Mouse (Mus musculus) MEL (cell line): ENCODE data around the gene Gpsm3. TPM values are rescaled to one million over a fixed set of nuclear protein-coding genes. Genes with fewer than 3 reads are reported as not detected.

Experiments
- DNase-seq: peaks from one replicate; pipeline ENCODE4 v3.0.0; 2011; ENCODE audit warnings: low read depth, low spot score
- H3K27ac ChIP-seq: 2 replicates; pipeline ENCODE4 v1.5.1; 2012; ENCODE audit warnings: low read depth, mild to moderate bottlenecking, control low read depth, low read length, moderate library complexity; ENCODE audit not compliant: control insufficient read depth
- H3K27me3 ChIP-seq, 2 experiments: fragments of 150-350 bp in 1 of 2; sonication (generic) in 1 of 2; 2 replicates each; pipeline ENCODE4 v1.6.1; 2012; ENCODE audit warnings: low read length in 2 of 2, mild to moderate bottlenecking in 2 of 2, improper control_type of control experiment in 1 of 2, moderate library complexity in 1 of 2; ENCODE audit not compliant: insufficient read depth in 2 of 2, control insufficient read depth in 1 of 2
- H3K36me3 ChIP-seq, 2 experiments: 2 replicates each; pipeline ENCODE4 v1.6.1; 2012 to 2014; ENCODE audit warnings: low read length in 2 of 2, improper control_type of control experiment in 1 of 2, inconsistent platforms in 1 of 2, mild to moderate bottlenecking in 1 of 2; ENCODE audit not compliant: insufficient read depth in 2 of 2, control insufficient read depth in 1 of 2
- H3K4me1 ChIP-seq, 2 experiments: fragments of 150-350 bp in 1 of 2; sonication (generic) in 1 of 2; 2 replicates each; pipeline ENCODE4 v1.6.1; 2012; ENCODE audit warnings: low read length in 2 of 2, improper control_type of control experiment in 1 of 2, mild to moderate bottlenecking in 1 of 2; ENCODE audit not compliant: insufficient read depth in 2 of 2, control insufficient read depth in 1 of 2
- H3K4me3 ChIP-seq, 2 experiments: fragments of 150-350 bp in 1 of 2; sonication (generic) in 1 of 2; 2 replicates each; pipeline ENCODE4 v1.5.1; 2012; ENCODE audit warnings: low read depth in 2 of 2, low read length in 2 of 2, mild to moderate bottlenecking in 2 of 2, moderate library complexity in 2 of 2, control low read depth in 1 of 2, improper control_type of control experiment in 1 of 2; ENCODE audit not compliant: control insufficient read depth in 1 of 2, insufficient read depth in 1 of 2
- H3K79me2 ChIP-seq: 2 replicates; pipeline ENCODE4 v1.6.1; 2012; ENCODE audit warnings: mild to moderate bottlenecking, low read length, moderate library complexity; ENCODE audit not compliant: control insufficient read depth, poor library complexity, insufficient read depth
- H3K9ac ChIP-seq: 2 replicates; pipeline ENCODE4 v1.6.1; 2012; ENCODE audit warnings: low read depth, mild to moderate bottlenecking, control low read depth, low read length, moderate library complexity; ENCODE audit not compliant: control insufficient read depth, poor library complexity, severe bottlenecking
- H3K9me3 ChIP-seq: fragments of 150-350 bp; sonication (generic); replicated peaks from 2 replicates; pipeline ENCODE4 v1.6.1; 2012; ENCODE audit warnings: mild to moderate bottlenecking, low read length, improper control_type of control experiment, moderate library complexity; ENCODE audit not compliant: insufficient read depth
- CHD2 ChIP-seq: IDR thresholded peaks from 2 replicates; pipeline ENCODE4 v1.6.1; 2011; ENCODE audit warnings: low read length, improper control_type of control experiment
- CTCF ChIP-seq, 3 experiments: IDR thresholded peaks in 2 of 3; conservative IDR thresholded peaks in 1 of 3; 2 replicates each; pipeline ENCODE4 v1.5.1; 2011 to 2012; ENCODE audit warnings: low read length in 3 of 3, low read depth in 2 of 3, mild to moderate bottlenecking in 2 of 3, improper control_type of control experiment in 1 of 3, inconsistent platforms in 1 of 3, mixed read lengths in 1 of 3, moderate library complexity in 1 of 3; ENCODE audit not compliant: control insufficient read depth in 1 of 3, insufficient read depth in 1 of 3, poor library complexity in 1 of 3, severe bottlenecking in 1 of 3
- ETS1 ChIP-seq: IDR thresholded peaks from 2 replicates; pipeline ENCODE4 v1.6.1; 2012; ENCODE audit warnings: low read depth, mild to moderate bottlenecking, inconsistent platforms, low read length, improper control_type of control experiment, moderate library complexity
- GATA1 ChIP-seq: IDR thresholded peaks from 2 replicates; pipeline ENCODE4 v1.6.1; 2011; ENCODE audit warnings: low read depth, low read length, improper control_type of control experiment
- HCFC1 ChIP-seq: IDR thresholded peaks from 2 replicates; pipeline ENCODE4 v1.6.1; 2012; ENCODE audit warnings: low read depth, mild to moderate bottlenecking, inconsistent platforms, low read length, improper control_type of control experiment, moderate library complexity
- JUND ChIP-seq: IDR thresholded peaks from 2 replicates; pipeline ENCODE4 v1.6.1; 2011; ENCODE audit warnings: low read depth, mild to moderate bottlenecking, improper control_type of control experiment, low read length
- MAFK ChIP-seq: IDR thresholded peaks from 2 replicates; pipeline ENCODE4 v1.6.1; 2011; ENCODE audit warnings: low read depth, mild to moderate bottlenecking, low read length, improper control_type of control experiment, borderline replicate concordance
- MAX ChIP-seq: IDR thresholded peaks from 2 replicates; pipeline ENCODE4 v1.6.1; 2011; ENCODE audit warnings: low read length, improper control_type of control experiment
- MAZ ChIP-seq: IDR thresholded peaks from 2 replicates; pipeline ENCODE4 v1.6.1; 2012; ENCODE audit warnings: low read depth, mild to moderate bottlenecking, inconsistent platforms, low read length, improper control_type of control experiment
- MEF2A ChIP-seq: IDR thresholded peaks from 2 replicates; pipeline ENCODE4 v1.6.1; 2014; ENCODE audit warnings: low read depth, mild to moderate bottlenecking, inconsistent platforms, low read length, improper control_type of control experiment; ENCODE audit not compliant: poor library complexity, insufficient replicate concordance, severe bottlenecking; ENCODE audit errors: extremely low read depth
- MYB ChIP-seq: IDR thresholded peaks from 2 replicates; pipeline ENCODE4 v1.6.1; 2011; ENCODE audit warnings: mild to moderate bottlenecking, low read depth, low read length, improper control_type of control experiment
- NELFE ChIP-seq: IDR thresholded peaks from 2 replicates; pipeline ENCODE4 v1.6.1; 2011; ENCODE audit warnings: low read depth, low read length, improper control_type of control experiment
- NRF1 ChIP-seq: IDR thresholded peaks from 2 replicates; pipeline ENCODE4 v1.6.1; 2014; ENCODE audit warnings: low read depth, mild to moderate bottlenecking, inconsistent platforms, low read length, improper control_type of control experiment, moderate library complexity; ENCODE audit not compliant: poor library complexity, insufficient read depth, severe bottlenecking
- POLR2A ChIP-seq, 2 experiments: IDR thresholded peaks; 2 replicates each; pipeline ENCODE4 v1.6.1; 2011 to 2012; ENCODE audit warnings: low read length in 2 of 2, mild to moderate bottlenecking in 2 of 2, control low read depth in 1 of 2, improper control_type of control experiment in 1 of 2, low read depth in 1 of 2, moderate library complexity in 1 of 2; ENCODE audit not compliant: control insufficient read depth in 1 of 2, insufficient read depth in 1 of 2, poor library complexity in 1 of 2
- POLR2AphosphoS2 ChIP-seq: IDR thresholded peaks from 2 replicates; pipeline ENCODE4 v1.6.1; 2011; ENCODE audit warnings: low read length, improper control_type of control experiment
- RAD21 ChIP-seq: IDR thresholded peaks from 2 replicates; pipeline ENCODE4 v1.6.1; 2011; ENCODE audit warnings: mild to moderate bottlenecking, low read depth, low read length, improper control_type of control experiment
- RCOR1 ChIP-seq: IDR thresholded peaks from 2 replicates; pipeline ENCODE4 v1.6.1; 2012; ENCODE audit warnings: low read depth, mild to moderate bottlenecking, inconsistent platforms, low read length, improper control_type of control experiment
- SMC3 ChIP-seq: IDR thresholded peaks from 2 replicates; pipeline ENCODE4 v1.6.1; 2011; ENCODE audit warnings: low read depth, low read length, improper control_type of control experiment
- TAL1 ChIP-seq: IDR thresholded peaks from 2 replicates; pipeline ENCODE4 v1.6.1; 2012; ENCODE audit warnings: mild to moderate bottlenecking, inconsistent platforms, low read length, moderate library complexity, mixed read lengths
- TBP ChIP-seq: IDR thresholded peaks from 2 replicates; pipeline ENCODE4 v1.8.0; 2011; ENCODE audit warnings: low read depth, low read length, improper control_type of control experiment
- UBTF ChIP-seq: IDR thresholded peaks from 2 replicates; pipeline ENCODE4 v1.6.1; 2012; ENCODE audit warnings: low read depth, mild to moderate bottlenecking, inconsistent platforms, low read length, improper control_type of control experiment, moderate library complexity, borderline replicate concordance; ENCODE audit not compliant: insufficient read depth
- USF2 ChIP-seq, 2 experiments: IDR thresholded peaks; 2 replicates each; pipeline ENCODE4 v1.6.1; 2011 to 2012; ENCODE audit warnings: improper control_type of control experiment in 2 of 2, low read length in 2 of 2, borderline replicate concordance in 1 of 2, inconsistent platforms in 1 of 2, low read depth in 1 of 2, mild to moderate bottlenecking in 1 of 2; ENCODE audit not compliant: insufficient read depth in 1 of 2
- ZC3H11A ChIP-seq: IDR thresholded peaks from 2 replicates; pipeline ENCODE4 v1.6.1; 2012; ENCODE audit warnings: low read depth, mild to moderate bottlenecking, inconsistent platforms, low read length, improper control_type of control experiment
- ZMIZ1 ChIP-seq: IDR thresholded peaks from 2 replicates; pipeline ENCODE4 v1.6.1; 2012; ENCODE audit warnings: low read depth, mild to moderate bottlenecking, inconsistent platforms, low read length, improper control_type of control experiment, moderate library complexity
- ZNF384 ChIP-seq: IDR thresholded peaks from 2 replicates; pipeline ENCODE4 v1.6.1; 2012; ENCODE audit warnings: low read depth, mild to moderate bottlenecking, inconsistent platforms, low read length, improper control_type of control experiment
- polyA plus RNA-seq, 2 experiments: library from polyadenylated mRNA; stranded (reverse) in 1 of 2; unstranded in 1 of 2; fragments of >175 nt in 1 of 2; fragments of >200 nt in 1 of 2; gene quantifications; 2 replicates each; pipeline versions ENCODE4 v1.2.1 to v1.2.4; 2012; ENCODE audit warnings: low replicate concordance in 2 of 2, low read depth in 1 of 2; ENCODE audit not compliant: insufficient read length in 2 of 2, insufficient read depth in 1 of 2, missing spikeins in 1 of 2
- total RNA-seq: library from RNA; depleted of rRNA; stranded (reverse); fragments of 300-350 nt; gene quantifications from 2 replicates; pipeline ENCODE4 v1.2.3, GENCODE M21; 2012

The Gpsm3 gene
- total and polyA plus RNA-seq, 3 experiments: 10.6 to 37.8 TPM; not detected in 1

DNA sequence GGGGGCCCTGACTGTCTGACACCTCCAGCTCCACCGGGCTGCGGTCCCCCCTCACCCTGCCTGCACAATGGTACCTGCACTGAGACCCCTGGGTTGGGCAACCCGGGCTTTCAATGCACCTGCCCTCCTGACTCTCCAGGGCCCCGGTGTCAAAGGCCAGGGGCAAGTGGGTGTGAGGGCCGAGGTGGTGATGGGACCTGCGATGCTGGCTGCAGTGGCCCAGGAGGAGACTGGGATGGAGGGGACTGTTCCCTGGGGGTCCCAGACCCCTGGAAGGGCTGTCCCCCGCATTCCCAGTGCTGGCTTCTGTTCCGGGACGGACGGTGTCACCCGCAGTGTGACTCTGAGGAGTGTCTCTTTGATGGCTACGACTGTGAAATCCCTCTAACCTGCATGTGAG, 7.1 kb upstream of the Gpsm3 start:
- TF ChIP-seq SMC3 (no peak), NRF1 (no peak), ZC3H11A (no peak), MAX (no peak), UBTF (no peak), MEF2A (no peak), TAL1 (no peak), MYB (no peak), NELFE (no peak)
- Histone ChIP-seq H3K9me3 (no peaks in the 10 kb centered on the region), H3K27ac (no peak overlapping the region), H3K36me3 (peaks cover 0 to 3% of the 10 kb centered on the region in 2 experiments; a peak in 1 of 4 replicates), H3K4me1 (peaks cover 0 to 6% of the 10 kb centered on the region in 2 experiments; a peak in 1 of 4 replicates), H3K9ac (no peak overlapping the region), H3K79me2 (peaks cover 1% of the 10 kb centered on the region; the same call in 1 of the 2 replicates), H3K27me3 (no peaks in the 10 kb centered on the region), H3K4me3 (no peak overlapping the region)
- no peak for DNase-seq

DNA sequence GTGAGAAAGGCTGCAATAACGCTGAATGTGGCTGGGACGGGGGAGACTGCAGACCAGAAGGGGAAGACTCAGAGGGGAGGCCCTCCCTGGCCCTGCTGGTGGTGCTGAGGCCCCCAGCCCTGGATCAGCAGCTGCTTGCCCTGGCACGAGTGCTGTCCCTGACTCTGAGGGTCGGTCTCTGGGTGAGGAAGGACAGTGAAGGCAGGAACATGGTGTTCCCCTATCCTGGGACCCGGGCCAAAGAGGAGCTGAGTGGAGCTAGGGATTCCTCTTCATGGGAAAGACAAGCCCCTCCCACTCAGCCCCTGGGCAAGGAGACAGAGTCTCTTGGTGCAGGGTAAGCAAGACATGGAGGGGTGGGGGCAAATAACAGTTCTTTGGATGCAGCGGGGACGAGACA, 6.2 kb upstream of the Gpsm3 start:
- Histone ChIP-seq H3K4me3 (no peak overlapping the region), H3K79me2 (peaks cover 9% of the 10 kb centered on the region; the same call in 1 of the 2 replicates), H3K36me3 (peaks cover 0 to 5% of the 10 kb centered on the region in 2 experiments; a peak in 2 of 4 replicates), H3K27me3 (no peaks in the 10 kb centered on the region), H3K9me3 (no peaks in the 10 kb centered on the region), H3K27ac (no peak overlapping the region), H3K4me1 (peaks cover 2 to 9% of the 10 kb centered on the region in 2 experiments; a peak in 3 of 4 replicates), H3K9ac (no peak overlapping the region)
- TF ChIP-seq POLR2A (IDR thresholded peaks at IDR 0.05; ENCODE audit: control insufficient read depth in 1 of 2, insufficient read depth in 1 of 2, low read depth in 1 of 2, low read length in 2 of 2, poor library complexity in 1 of 2) (no peak), HCFC1 (no peak), RCOR1 (no peak)
- no peak for DNase-seq

DNA sequence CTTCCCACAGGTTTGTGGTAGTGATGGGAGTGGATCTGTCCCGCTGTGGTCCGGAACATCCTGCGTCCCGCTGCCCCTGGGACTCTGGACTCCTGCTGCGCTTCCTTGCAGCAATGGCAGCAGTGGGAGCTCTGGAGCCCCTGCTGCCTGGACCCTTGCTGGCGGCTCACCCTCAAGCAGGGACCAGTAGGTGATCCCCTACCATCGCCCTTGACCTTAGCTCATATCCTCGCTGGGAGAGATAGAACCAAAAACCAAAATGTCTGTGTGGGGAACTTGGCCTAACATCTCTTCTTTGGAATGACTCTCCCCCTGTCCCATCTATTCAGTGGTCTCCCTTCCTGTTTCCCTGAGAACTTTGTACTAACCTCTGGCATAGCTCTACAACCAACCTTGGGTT, 5.8 kb upstream of the Gpsm3 start:
- Histone ChIP-seq H3K9ac (no peak overlapping the region), H3K79me2 (peaks cover 9% of the 10 kb centered on the region; the same call in 1 of the 2 replicates), H3K27me3 (no peaks in the 10 kb centered on the region), H3K9me3 (no peaks in the 10 kb centered on the region), H3K27ac (no peak overlapping the region), H3K36me3 (peaks cover 0 to 10% of the 10 kb centered on the region in 2 experiments; a peak in 2 of 4 replicates), H3K4me1 (peaks cover 4 to 12% of the 10 kb centered on the region in 2 experiments; a peak in 3 of 4 replicates), H3K4me3 (no peak overlapping the region)
- no peak for TF ChIP-seq MAZ
- no peak for TF ChIP-seq ETS1
- TF ChIP-seq CHD2: no peak
- no peak for TF ChIP-seq USF2 (IDR thresholded peaks at IDR 0.05; ENCODE audit: borderline replicate concordance in 1 of 2, insufficient read depth in 1 of 2, low read depth in 1 of 2, low read length in 2 of 2)
- TF ChIP-seq MEF2A: no peak
- no peak for TF ChIP-seq JUND
- no peak for TF ChIP-seq NELFE
- no peak for TF ChIP-seq POLR2AphosphoS2
- TF ChIP-seq HCFC1: no peak
- TF ChIP-seq MAFK: no peak
- TF ChIP-seq TBP: no peak
- TF ChIP-seq TAL1: no peak
- no peak for TF ChIP-seq RAD21
- no peak for TF ChIP-seq MAX
- no peak for TF ChIP-seq ZMIZ1
- TF ChIP-seq ZNF384: no peak
- TF ChIP-seq GATA1: no peak
- no peak for TF ChIP-seq CTCF (IDR thresholded peaks at IDR 0.05 in 2 of 3, conservative IDR thresholded peaks at IDR 0.05 in 1 of 3; ENCODE audit: control insufficient read depth in 1 of 3, insufficient read depth in 1 of 3, low read depth in 2 of 3, low read length in 3 of 3, poor library complexity in 1 of 3, severe bottlenecking in 1 of 3)
- TF ChIP-seq, all 39 proteins: peak for 0
- DNase-seq: no peak
